Mouse (Mus musculus): Measurements from ENCODE around the gene Lactb.

DNA sequence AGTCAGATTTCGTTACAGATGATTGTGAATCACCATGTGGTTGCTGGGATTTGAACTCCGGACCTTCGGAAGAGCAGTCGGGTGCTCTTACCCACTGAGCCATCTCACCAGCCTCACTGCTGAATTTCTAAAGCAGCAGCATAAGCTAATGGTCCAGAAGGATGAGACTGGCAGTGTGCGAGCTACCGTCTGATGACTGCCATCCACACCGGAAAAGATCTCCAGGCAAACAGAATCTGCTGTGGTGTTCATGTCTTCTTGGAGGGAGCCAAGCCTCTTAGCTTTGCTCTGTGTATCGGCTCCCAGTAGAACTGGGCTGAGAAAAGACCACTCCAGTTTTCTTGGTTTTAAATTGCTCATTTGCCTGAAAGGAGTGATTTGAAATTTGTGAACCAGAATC is 24.4 kb upstream of the Lactb start:
- no peak for TF ChIP-seq CTCF (conservative IDR thresholded peaks at IDR 0.05; ENCODE audit: low read length)
- no peak for TF ChIP-seq NANOG (IDR thresholded peaks at IDR 0.05; ENCODE audit: borderline replicate concordance, low read length)

Measured in E14TG2a.4 (cell line).